Mouse (Mus musculus) brain, embryonic 18.5 days (tissue): ENCODE data around the gene Pabpn1.

Source experiments
- DNase-seq: peaks from one replicate; pipeline ENCODE4 v3.0.0-alpha.2; 2012; ENCODE audit warnings: low read depth, low spot score

Pabpn1 gene

DNA sequence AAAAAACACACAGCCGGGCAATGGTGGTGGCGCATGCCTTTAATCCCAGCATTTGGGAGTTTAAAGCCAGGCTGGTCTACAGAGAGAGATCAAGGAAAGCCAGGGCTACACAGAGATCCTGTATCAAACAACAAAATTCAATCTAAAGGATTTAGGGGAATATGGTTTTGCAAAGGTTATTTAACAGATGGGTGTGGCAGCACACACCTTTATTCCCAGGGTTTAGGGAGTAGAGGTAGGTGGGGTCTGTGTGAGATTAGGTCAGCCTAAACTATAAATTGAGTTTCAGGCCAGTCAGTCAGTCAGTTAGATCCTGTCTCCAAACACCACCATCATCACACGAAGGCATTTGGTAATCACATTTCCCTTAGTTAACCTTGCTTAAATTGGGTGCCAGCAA is at the start of gene Pabpn1:
Pabpn1 (plus strand) TSS at position 301 of the 400 bp plus-strand sequence.
- no peak for DNase-seq

DNA sequence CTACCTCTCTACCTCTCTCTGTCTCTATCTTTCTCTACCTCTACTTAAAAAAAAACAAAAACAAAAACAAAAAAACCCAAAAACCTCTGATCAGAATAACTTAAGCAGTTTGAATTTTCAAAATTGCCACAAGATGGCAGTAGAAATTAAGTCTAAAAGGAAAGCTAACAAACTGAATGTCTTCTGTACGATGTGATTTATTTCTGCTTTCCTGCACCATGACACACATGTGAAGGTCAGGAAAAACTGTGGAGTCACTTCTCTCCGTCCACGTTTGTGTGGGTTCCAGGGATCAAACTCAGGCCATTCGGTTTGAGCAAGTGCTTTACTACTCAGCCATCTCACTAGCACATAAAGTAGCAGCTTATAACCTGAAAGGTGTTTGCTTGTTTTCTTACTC is 48.8 kb upstream of the Pabpn1 start:
- no peak for DNase-seq

GRCm38 (mm10) chr14:54855726-54856125 is 36.6 kb upstream of the Pabpn1 start:
- no peak for DNase-seq

DNA sequence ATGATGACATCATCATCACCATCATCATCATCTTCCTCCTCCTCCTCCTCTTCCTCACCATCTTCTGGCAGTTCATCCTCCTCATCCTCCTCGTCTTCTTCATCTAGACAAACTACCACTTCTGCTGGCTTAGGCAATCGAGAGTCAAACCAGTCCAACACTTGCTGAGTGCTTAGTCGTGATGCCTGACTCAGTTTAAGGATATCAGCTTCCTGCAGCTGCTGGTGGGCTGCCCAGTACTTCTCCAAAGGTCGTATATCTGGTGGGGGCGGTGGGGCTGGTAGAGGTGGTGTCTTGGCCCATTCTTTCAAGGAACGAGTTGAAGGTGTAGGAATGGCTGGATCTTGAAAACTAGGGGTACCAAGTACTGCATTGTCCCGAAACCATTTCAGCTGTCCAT is 35.6 kb upstream of the Pabpn1 start:
- DNase-seq = no peak

GRCm38 (mm10) chr14:54857891-54858290 is 34.4 kb upstream of the Pabpn1 start:
- no peak for DNase-seq

DNA sequence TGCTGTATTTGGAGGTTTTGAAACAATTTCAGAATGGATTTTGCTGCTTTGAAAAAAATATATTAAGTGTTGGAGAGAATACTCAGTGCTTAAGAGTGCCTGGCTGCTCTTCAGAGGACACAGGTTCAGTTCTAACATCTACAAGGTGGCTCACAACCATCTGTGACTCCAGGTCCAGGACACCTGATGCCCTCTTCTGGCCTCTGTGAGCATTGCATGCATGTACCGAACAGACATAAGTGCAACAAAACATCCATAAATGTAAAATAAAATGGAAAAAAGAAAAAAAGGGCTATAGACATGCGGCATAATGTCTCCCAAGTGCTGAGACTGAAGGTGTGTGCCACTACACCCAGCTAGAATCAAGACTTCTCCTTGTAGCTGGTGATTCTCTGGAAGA is 31.8 kb upstream of the Pabpn1 start:
- DNase-seq = no peak

- no peak for DNase-seq
Observed at GRCm38 (mm10) chr14:54863501-54864312, 28.6 kb upstream of the Pabpn1 start.

DNA sequence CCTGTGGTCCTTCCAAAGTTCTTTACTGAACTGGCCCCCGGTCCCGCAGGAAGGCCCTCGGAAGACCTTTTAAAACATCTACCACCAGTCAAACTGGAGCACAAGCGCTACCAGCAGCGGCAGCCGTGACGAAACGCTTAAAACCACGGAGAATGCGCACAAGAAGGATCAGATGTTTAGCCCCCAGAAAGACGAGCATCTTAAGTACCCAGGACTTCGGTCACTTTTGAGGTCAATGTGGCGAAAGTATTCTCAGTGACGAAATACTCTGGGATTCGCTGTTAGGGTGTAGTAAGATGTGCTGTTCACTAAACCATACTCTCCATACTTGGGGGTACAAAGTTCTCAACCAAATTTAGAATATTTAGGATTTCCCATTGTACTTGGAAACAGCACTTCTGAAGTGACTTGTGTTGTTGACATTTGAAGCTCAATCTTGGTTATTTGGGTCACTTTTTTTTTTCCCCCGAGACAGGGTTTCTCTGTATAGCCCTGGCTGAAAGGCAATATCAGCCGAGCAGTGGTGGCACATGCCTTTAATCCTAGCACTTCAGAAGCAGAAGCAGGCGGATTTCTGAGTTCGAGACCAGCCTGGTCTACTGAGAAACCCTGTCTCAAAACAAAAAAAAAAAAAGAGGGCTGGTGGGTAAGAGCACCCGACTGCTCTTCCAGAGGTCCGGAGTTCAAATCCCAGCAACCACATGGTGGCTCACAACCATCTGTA is 27.8 kb upstream of the Pabpn1 start:
- DNase-seq = no peak

- no peak for DNase-seq
Observed at GRCm38 (mm10) chr14:54865626-54866025, 26.7 kb upstream of the Pabpn1 start.

- DNase-seq = no peak
Observed at GRCm38 (mm10) chr14:54866268-54866667, 26.0 kb upstream of the Pabpn1 start.

DNA sequence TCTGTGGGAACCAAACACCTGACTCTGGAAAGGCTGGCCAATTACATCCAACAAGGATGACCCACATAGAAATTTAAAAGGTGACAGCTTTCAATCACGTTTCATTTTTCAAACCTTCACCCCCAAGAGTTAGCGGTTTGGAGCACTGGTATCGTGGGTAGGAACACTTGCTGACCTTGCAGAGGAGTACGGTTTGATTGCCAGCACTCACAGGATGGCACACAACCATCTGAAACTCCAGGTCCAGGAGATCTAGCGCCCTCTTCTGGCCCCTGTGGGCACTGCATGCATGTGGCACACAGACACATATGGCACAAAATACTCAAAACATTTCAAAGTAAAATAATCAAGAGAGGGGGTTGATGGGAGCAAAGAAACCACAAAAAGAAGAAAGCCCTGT is 25.4 kb upstream of the Pabpn1 start:
- no peak for DNase-seq

GRCm38 (mm10) chr14:54868026-54868425 is 24.3 kb upstream of the Pabpn1 start:
- DNase-seq = no peak

- no peak for DNase-seq
Observed at GRCm38 (mm10) chr14:54870861-54871260, 21.4 kb upstream of the Pabpn1 start, which contains the start of gene Homez. Gene Homez, minus strand, starts transcription at chr14:54870961.

DNA sequence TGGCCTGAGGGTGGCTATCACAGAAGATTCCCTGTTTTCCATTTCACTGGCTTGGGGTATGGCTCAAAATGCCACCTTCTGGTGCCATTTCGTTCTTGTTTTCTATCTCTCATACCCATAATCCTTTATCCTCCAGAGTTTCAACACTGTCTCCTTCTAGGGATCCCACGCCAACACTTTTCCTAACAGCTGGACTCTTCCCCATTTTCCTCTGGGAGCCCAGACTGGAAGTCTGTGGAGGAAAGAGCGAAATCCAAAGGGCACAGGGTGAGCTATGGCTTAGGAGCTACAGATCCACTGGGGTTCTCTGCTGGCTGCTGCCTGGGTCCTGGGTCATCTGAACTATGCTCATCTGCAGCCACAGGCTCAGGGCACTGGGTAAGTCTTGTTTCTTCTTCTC is 18.1 kb upstream of the Pabpn1 start:
- DNase-seq = no peak

DNA sequence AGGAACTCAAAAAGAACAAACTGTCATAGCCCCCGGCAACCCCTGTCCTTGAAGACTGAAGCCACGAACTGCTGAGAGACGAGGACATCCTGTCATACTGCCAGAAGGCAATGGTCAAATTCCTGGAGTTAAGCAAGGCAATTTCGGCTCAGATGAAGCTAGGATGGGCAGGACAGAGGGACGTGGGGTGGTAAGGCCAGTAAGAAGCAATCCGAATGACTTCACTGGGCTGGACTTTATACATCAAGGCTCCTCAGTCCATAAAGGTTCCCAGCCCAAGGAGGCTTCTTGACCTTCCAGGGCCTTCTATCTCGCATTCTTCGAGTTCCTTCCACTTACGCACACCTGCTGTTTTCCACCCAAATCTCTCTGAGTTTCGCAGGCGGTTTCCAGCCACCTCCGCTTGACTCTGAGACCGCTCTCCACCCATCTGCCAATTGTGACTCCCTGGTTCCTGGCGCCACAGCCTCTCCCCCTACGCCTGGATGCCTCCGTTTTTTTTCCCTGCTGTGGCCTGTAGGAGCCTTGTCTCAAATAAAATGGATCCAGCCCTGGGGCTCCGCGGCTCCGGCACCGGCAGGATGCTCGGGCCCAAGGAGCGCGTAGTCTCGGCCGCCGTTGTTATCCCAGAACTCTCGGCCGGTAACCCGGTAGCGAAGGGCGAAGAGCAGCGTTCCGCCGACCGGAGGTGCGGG is 16.3 kb upstream of the Pabpn1 start:
- no peak for DNase-seq

DNA sequence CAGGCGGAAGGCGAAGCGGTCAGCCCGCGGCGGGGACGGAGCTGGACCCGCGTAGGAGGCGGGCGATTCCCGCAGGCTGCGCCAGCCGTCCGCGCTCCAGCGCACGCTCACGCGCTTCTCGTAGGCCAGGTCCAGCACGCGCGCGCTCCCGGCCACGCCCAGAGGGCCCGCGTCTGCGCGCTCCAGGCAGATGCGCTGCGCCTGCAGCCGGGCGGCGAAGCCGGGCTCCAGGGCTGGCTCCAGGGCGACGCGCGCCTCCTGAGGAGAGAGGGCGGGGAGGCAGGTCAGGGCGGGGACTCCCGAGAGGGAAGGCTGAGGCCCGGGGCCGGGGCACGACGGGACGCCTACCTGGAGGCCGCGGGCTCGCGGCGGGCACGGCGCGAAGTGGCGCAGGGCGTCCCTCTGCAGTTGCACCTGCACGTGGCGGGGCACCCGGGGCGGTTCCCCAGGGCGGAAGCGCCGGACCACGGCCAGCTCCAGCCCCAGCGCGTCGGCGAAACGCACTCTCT is 15.7 kb upstream of the Pabpn1 start:
- DNase-seq = no peak

DNA sequence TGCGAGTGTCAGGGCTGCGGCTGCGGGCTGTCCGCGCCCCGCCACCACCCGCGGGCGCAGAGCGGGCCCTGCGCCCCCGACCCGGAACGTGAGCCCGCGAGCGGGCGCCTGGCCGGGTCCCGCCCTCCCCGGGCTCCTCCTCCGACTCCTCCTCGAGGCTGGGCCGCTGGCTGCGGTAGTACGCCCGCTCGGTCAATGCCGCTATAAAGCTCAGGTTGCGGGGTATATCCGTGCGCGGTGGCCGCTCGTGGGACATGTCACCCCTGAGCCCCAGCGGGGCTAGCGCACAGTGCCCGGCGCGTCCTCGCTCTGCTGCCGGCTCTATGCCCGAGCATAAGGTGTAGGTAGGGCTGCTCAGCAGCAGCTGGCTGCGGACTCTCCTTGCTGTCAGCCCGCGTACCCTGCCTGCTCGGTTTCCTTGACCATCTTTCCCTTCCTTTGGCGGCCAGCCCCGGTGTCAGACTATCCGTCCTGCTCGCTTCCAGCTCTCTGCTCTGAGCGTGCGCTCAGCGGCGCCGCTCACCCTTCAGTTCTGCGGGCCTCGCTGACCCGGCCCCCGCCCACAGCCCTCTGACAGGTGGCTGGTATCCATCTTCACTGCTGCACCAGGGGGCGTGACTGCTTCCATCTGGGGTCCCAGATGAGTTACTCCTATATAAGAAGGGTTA is 15.1 kb upstream of the Pabpn1 start, which contains the start of gene Ppp1r3e:
Ppp1r3e (minus strand) TSS at position 503 of the 668 bp plus-strand sequence.
- no peak for DNase-seq

DNA sequence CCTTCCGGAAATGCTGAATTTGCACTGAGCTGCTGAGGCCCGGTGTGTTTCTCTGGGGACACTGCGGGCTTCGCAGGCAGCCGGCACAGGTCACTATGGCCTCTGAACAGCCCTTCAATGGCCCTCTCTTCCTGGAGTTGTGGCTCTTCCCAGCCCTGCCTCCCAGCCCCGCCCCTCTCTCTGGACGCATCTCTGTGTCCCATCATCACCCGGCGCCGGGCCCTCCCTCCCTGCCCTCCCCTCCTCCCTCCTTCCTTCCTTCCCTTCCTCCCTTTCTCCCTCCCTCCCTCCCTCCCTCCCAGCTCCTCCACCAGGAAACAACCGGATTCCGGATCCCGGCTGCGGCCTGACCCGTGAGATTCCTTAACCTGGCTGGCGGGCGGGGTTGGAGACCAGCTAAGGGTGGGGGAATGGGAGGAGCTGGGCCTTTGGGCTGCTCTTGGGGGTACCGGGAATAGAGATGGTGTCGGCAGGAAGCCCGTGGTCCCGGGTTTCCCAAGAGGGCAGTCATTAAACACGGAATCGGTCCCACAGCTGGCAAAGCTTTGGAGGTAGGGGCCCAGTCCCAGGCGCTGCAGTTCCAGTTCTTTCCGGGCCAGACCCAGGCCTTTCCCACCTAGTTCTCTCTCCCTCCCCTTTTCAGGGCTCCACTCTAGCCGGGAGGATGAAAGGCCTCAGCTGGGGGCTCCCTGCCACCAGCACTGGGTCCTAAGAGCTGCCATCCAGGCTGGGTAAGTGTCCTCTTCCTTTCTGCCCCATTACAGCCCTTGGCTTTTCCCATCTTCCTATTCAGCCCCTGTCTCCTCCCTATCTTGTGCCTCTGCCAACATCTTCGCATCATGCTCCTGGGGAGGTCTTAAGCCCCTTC is 8.9 kb upstream of the Pabpn1 start, which contains the start of the genes Bcl2l2 and Gm20521:
Bcl2l2 (plus strand) TSS at position 224 of the 868 bp plus-strand sequence.
Gm20521 (plus strand) TSS at position 288 of the 868 bp plus-strand sequence.
- DNase-seq = no peak

- DNase-seq = no peak
Observed at GRCm38 (mm10) chr14:54884022-54884712, 8.1 kb upstream of the Pabpn1 start.

DNA sequence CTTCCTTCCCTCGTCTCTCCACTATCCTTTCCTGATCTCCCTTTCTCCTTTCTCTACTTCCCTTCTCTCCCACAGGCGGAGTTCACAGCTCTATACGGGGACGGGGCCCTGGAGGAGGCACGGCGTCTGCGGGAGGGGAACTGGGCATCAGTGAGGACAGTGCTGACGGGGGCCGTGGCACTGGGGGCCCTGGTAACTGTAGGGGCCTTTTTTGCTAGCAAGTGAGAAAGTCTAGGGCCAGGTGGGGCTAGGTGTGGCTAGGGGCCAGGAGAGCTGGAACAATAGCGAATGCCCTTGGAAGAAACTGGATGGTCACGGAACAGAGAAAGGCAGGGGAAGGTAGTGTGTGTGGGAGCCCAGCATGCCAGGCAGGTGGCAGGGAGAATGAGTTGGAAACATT is 7.0 kb upstream of the Pabpn1 start:
- no peak for DNase-seq
